Comparison of ENCODE assay signal across 24 mouse cellular contexts in genomic region chr14:76684327-76684726, GRCm38 (mm10).
"Had no signal": no experiment of that assay in that cellular context is flagged by ENCODE, and none has a peak within 500 bp of the region (broad histone marks: within the 10 kb centered on the region; RNA-seq: fewer than 3 reads in every experiment).

No protein-coding gene starts in this region.

- H3K4me3 ChIP-seq: heart, embryonic 10.5 days; heart, embryonic 12.5 days; hindbrain, embryonic 13.5 days; hindbrain, embryonic 15.5 days; kidney, embryonic 15.5 days; limb, embryonic 12.5 days; limb, embryonic 15.5 days; liver, embryonic 12.5 days had no signal

- ATAC-seq: hindbrain, postnatal 0 days; intestine, embryonic 16.5 days; liver, embryonic 12.5 days had no signal

- DNase-seq: gastrocnemius, postnatal 14 days; gastrocnemius, postnatal 36 days; heart, adult 11 months; heart, postnatal 10 days; kidney, adult 11 months; kidney, adult 2 months; kidney, adult 9 months; kidney, postnatal 14 days; kidney, postnatal 36 days; layer of hippocampus, adult 9-11 months; layer of hippocampus, postnatal 36 days; left cerebral cortex, postnatal 4 days had no signal

- H3K9ac ChIP-seq: heart, embryonic 12.5 days; hindbrain, embryonic 13.5 days; hindbrain, embryonic 15.5 days; kidney, embryonic 15.5 days; limb, embryonic 12.5 days; limb, embryonic 15.5 days; liver, embryonic 12.5 days; liver, embryonic 14.5 days had no signal

- H3K36me3 ChIP-seq: heart, embryonic 10.5 days; heart, embryonic 12.5 days; hindbrain, embryonic 13.5 days; hindbrain, embryonic 15.5 days; kidney, embryonic 15.5 days; limb, embryonic 12.5 days; limb, embryonic 15.5 days; liver, embryonic 12.5 days had no signal

- H3K9me3 ChIP-seq: heart, embryonic 10.5 days; heart, embryonic 12.5 days; hindbrain, embryonic 13.5 days; hindbrain, embryonic 15.5 days; kidney, embryonic 15.5 days; limb, embryonic 12.5 days; limb, embryonic 15.5 days; liver, embryonic 12.5 days had no signal

- H3K27ac ChIP-seq: hindbrain, embryonic 13.5 days; hindbrain, postnatal 0 days; kidney, postnatal 0 days; limb, embryonic 12.5 days; limb, embryonic 15.5 days; liver, embryonic 12.5 days; liver, embryonic 14.5 days had no signal

- H3K4me2 ChIP-seq: heart, embryonic 12.5 days; hindbrain, embryonic 13.5 days; hindbrain, embryonic 15.5 days; kidney, embryonic 15.5 days; limb, embryonic 12.5 days; limb, embryonic 15.5 days; liver, embryonic 12.5 days had no signal

- H3K27me3 ChIP-seq: heart, embryonic 12.5 days; hindbrain, embryonic 13.5 days; hindbrain, embryonic 15.5 days; kidney, embryonic 15.5 days; limb, embryonic 12.5 days; limb, embryonic 15.5 days; liver, embryonic 12.5 days had no signal
